Mouse (Mus musculus) hindlimb bud, embryonic 11.5 days (tissue): ENCODE data around the gene Prr12.
"Not testable (repeated sequence)": the region's sequence is repeated elsewhere in the genome, so short reads cannot be mapped to it uniquely, and the experiment has no call there.

ENCODE experiments used
- DNase-seq: peaks from one replicate; pipeline ENCODE4 v3.0.0-alpha.2; 2012; ENCODE audit warnings: low read depth, low spot score; ENCODE audit errors: extremely low spot score

Prr12 gene

DNA sequence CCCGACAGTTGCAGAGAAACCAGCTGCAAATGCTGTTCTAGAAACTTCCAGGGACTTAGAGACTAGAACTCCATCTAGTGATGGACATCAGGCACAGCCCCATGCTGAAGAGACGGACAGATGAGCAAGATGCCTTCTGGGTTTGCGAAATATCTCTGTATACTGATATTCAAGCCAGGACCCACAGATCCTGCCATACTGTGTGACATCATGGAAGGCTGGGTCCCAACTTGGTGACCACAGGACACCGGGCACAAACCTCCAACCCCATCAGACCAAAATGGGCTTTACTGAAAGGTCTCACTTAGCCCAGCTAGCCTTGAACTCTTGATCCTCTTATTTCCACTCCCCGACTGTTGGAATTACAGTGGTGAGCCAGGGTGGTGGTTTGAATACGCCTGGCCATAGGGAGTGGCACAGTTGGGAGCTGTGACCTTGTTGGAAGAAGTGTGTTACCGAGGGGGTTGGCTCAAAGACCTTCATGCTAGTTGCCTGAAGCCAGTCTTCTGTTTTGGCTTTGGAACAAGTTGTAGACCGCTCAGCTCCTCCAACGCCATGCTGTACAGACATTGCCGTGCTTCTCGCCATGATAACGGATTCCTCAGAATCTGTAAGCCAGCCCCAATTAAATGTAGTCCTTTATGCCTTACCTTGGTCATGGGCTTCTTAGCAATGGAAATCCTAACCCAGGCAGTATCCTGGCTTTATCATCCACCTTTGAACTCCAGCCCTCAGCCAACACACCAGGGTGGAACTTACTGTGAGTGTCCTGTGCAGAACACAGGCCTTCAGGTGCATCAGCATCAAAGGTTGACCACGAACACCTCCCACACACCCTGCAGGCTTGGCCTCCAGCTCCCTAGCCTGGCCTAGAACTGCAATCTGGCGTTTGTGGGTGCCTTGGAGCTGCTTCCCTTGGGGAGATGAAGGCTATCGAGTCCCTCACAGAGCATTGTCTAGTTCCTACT is 28.1 kb downstream of the Prr12 start:
- DNase-seq, result no peak

DNA sequence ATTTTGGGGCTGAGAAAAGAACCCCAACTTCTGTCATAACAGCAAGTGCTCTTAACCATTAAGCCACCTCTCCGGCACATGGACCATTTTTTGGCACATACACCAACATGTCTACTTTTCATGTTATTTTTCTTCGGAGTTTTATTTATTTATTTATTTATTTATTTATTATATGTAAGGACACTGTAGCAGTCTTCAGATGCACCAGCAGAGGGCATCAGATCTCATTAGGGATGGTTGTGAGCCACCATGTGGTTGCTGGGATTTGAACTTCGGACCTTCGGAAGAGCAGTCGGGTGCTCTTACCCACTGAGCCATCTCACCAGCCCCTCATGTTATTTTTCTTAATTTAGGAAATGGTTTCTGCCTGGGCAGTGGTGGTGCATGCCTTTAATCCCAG is 29.0 kb downstream of the Prr12 start:
- not testable (repeated sequence) for DNase-seq

DNA sequence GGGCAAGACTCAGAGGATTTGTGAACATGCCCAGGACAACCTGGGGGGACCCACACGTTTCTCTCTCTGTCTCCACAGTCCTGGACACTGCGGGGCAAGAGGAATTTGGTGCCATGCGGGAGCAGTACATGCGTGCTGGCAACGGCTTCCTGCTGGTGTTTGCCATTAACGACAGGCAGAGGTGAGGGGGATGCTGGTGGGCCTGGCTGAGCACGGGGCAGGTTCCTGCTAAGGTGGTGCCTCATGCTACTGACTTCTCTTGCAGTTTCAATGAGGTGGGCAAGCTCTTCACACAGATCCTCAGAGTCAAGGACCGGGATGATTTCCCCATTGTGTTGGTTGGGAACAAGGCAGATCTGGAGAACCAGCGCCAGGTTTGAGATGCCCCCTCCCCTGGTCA is 32.5 kb downstream of the Prr12 start:
- DNase-seq, result no peak

DNA sequence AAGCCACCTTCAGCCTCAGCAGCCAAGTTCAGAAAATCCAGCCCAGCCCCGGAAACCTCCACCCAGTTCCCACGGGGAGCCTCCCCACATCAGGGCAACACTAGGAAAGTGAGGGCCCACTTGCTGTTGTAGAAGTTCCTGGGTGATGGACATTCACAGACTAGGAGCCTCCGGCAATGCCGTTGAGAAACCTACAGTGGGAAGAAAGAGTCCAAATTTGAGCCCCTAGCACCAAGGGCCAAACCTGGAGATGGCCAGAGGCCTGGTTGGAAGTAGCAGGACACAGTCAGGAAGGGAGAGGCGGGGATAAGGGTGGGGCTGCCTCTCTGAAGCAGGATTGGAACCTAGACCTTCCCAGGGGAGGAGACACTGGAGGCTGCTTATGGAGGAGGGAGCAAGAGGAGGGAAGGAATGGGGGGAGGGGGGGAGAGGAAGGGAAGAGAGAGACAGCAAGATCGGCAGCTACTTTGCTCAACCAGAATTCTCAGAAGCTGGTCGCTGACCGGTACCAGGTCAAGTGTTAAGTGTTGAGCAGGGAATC is 33.6 kb downstream of the Prr12 start:
- no peak for DNase-seq

DNA sequence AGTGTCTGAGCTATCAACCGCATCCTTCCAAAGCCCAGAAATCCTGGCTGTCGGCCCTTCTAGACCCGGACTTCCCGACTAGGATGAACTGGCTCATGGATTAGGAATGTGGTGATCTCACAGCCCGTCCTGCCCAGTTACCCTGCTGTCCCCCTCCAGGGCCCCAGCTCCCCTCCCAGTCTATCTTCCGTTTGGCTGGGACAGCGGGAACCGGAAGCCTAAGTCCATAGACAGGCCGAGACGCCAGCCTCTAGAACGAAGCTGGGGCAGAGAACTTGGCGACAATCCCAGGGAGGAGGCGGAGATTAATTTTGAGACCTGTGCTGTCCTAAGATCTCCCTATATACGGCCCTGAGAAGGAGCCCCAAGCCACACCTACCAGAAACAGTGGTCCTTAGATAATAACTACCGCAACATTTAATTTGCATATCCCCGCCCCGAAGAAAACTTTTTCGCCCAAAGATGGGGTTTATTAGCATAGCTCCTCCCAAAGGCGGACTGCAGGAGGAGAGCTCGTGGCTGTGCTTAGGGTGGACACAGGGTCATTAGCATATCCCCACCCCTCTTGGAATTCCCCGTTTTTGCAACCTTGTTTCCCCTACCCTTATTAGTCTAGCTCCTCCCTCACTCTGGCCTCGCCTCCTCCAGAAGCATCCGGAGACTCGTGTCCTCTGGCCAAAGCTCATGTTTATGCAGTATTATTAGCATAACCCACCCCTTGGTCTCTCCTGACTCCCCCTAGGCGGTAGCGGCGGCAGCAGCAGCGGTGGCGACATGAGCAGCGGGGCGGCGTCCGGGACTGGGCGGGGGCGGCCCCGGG is 35.2 kb downstream of the Prr12 start, which contains the start of gene Rras:
Gene Rras (plus strand): TSS at position 720 of the 820 bp plus-strand sequence.
- peak; percentile 95 for DNase-seq

DNA sequence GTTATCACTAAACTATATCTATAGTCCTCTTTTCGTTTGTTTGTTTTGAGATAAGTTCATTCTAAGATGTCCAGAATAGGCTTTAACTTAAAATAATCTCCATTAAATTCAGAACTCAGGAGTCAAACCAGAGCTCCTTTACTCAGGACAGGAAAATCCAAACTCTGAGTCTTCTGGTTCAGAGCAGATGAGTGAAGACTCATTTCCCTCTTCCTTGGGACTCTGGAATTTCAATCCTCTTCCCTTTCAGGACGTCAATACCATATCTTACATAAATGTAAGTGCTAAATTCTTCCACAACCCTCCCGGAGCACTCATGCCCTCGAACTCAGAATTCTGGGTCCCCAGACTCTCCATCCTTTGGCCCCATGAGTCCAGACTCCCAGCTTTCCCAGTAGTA is 35.9 kb downstream of the Prr12 start:
- no peak for DNase-seq

DNA sequence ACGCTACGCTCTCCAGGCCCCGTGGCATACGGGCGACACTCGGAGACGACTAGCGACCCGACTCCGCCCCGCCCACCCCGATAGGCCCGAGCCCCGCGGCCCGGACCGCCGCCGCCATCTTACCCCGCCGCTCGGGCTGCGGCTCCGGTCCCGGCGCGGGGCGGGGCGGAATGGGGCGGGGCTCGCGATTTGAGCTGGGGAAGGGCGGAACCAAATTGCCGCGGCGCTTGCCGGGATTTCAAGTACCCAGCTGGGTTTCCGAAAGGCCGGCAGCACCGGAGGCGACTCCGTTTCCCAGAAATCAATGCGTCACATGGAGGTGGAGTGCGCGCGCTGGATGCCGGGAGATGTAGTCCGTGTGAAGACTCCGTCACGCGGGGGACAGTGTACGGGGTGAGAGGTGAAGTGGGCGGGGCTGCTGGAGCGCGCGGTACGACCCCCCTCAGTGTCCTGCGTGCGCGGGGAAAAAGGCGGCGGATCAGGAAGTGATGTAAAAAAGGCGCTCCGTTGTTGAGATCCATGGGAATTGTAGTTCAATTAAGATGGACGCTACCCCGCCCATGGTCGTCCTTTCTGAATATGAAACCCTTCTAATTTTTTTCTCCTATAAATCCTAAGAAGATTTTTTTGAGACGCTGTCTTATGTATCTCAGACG is 36.6 kb downstream of the Prr12 start, which contains the start of gene Scaf1:
Gene Scaf1 (minus strand): TSS at position 407 of the 656 bp plus-strand sequence.
- peak; percentile 89 for DNase-seq

DNA sequence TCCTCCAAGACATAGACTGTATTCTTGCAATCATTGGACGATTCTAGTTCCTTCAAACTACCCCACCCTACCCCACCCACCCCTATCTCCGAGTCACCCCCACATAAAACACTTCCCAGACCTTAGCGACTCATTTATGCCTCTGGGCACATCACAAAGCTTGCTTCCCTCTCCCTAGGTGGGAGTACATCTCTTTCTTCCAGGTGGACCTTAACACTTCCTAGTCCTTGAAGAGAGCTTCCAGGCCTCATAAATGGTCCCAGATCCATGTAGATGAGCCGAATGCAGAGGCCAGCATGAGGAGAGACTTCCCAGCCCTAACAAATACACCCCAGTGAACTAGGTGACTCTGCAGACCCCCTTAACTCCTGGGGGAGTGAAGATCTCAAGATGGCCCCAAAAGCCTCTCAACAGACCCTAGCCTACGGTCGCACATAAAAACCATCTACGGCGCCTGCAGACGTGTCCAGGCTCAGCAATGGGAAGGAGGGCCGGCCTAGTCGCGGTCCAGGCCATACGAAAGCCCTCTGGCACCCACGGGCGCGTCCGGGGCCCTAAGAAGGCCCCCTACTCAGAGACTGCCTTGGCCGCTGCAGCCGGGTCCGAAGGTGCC is 37.2 kb downstream of the Prr12 start:
- no peak for DNase-seq

DNA sequence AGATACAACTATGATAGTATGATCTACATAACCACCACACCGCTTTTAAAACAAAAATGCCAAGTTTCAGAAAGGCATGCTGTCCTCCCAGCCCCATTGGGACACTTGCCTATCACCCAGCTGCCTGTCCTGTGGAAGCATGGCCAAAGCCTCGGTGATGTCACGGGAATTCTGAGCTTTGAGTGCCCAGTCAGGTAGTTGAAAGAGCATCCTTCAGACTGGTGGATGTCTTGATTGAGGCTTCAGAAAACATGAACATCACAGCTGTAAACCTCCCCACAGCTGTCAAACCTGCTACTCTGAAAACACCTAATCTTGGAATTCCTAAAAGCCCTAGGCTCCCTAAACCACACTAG is 38.6 kb downstream of the Prr12 start:
- DNase-seq, result no peak

DNA sequence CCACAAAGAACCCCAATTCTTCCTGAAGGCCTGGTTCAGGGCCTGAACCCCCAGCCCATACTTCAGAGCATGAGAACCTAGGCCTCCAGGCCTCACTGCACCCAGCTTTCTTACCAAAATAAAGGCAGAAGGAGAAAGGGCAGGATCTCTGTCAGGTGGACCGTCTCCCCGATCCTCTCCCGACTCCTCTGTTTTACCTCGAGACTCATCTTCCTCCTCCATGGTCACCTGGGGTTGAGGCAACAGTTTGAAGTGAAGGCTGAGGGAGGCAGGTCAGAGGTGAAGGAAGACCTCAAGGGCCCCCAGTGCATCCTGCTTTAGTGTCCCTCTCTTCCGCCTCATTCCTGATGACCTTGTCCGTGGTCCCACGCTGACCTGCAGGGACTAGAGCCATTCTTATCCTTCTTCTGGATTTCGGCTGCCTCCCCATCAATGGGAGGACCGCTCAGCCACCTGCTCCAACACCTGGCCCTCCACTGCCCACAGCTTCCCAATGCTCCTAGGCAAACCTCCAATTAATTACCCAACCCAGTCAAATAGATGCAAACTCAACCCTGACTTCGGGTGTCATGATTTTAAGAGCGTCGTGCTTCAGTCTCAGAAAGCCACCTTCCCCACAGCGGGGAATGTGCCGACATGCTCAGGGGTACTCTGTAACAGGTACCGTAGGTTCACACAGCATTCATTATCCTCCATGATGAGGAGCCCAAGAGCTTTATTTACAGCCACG is 39.1 kb downstream of the Prr12 start:
- no peak for DNase-seq

DNA sequence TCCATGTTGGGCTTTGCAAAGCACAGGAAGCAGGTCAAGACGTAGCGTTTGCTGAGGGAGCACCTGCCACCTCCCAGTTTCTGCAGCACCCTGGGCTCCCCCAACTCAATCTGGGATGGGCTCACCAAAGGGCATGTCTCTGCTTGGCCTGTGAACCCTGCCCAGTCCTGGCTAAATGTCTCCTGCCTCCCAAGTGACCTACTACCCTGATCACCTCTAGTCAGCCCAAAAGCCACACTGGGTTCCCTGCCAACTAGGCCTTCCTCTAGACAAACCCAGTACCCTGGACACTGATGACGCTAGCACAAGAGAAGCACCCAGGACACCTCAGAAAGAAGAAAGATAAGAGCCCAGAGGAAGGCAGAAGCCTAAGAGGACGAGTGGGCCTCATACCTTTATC is 39.9 kb downstream of the Prr12 start:
- DNase-seq, result no peak

DNA sequence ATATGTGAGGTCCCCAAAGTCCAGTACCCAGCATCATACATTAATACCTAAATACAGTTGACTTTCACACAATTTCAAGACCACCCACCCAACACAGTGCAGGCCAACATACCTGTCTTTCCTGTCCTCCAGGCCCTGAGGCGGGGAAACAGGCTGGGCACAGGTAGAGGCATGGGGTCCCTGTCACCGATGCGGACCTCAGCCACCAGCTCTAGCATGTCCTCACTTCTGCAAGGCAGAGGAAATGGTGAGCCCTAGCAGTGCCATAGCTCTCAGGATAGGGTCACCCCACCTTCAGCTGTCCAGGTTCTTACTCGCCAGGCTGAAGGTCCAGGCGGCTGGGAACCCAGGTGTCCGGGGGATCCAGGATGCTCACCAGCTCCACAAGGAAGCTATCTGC is 40.7 kb downstream of the Prr12 start:
- no peak for DNase-seq

DNA sequence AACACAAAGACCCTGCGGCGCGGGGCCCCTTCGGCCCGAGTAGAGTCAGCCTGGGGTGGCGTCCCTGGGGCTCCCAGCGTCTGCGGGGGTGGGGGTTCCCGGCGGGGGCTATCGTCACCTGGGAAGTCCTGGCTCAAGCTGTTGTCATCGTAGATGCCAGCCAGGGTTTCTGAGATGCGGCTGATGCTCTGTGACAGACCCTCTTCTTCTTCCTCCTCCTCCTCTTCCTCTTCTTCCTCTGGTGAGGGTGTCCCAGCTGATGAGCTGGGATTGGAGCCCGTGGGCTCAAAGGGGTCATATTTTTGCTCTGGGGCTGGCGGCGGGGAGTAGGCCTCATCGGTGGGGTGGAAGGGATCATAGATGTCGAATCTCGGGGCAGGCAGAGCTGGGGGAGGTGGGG is 44.3 kb downstream of the Prr12 start:
- DNase-seq, result no peak

DNA sequence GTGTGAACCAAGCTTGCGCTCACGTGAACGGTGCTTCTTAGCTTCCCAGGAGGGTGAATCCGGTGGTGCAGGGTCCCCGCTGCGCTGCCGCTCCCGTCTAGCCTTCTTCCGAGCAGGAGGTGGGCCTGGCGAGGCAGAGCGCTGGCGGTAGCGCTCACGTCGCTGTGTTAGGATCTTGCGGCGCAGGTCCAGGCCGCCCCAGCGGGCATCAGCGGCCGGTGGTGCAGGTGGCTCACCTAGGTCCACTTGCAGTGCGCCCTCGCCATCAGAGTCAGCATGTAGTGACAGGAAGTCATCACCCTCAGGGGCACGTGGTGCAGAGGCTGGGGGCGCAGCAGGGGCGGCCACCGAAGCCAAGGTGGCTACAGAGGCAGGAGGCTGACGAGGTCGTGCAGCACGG is 44.8 kb downstream of the Prr12 start:
- no peak for DNase-seq

DNA sequence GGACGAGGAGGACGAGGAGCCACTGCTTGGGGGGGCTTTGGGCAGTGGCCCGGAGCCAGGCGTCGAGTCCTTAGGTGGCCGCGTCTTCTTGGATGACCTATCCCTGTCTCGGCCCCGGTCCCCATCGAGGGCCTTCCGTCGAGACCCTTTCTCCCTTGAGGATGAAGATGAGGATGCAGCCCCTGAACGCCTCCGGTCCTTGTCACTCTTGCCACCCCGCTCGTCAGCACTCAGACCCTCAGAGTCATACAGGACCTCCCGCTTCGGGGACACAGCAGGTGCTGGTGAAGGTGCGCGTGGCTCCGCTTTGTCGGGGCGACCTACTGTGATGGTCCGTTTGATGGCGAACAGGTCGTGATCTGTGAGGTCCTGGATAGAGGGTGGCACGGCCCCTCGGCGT is 45.5 kb downstream of the Prr12 start:
- no peak for DNase-seq

DNA sequence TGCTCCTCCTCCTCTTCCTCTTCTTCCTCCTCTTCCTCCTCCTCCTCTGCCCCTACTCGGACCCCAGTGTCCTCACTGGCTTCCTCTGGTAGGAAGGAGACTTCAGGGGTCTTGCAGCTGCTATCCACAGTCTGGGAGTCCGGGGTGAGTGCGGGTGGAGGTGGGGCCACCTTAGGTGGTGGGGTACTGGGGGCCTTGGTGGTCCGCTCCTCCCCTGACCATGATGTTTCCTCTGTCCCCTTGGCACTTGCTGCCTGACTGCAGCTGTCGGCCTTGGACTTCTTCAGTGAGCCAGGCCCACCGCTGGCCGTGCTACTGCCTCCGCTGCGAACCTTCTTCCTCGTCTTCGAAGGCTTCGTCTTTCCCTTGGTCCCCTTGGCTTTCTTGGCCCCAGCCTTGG is 46.2 kb downstream of the Prr12 start:
- DNase-seq, result no peak

DNA sequence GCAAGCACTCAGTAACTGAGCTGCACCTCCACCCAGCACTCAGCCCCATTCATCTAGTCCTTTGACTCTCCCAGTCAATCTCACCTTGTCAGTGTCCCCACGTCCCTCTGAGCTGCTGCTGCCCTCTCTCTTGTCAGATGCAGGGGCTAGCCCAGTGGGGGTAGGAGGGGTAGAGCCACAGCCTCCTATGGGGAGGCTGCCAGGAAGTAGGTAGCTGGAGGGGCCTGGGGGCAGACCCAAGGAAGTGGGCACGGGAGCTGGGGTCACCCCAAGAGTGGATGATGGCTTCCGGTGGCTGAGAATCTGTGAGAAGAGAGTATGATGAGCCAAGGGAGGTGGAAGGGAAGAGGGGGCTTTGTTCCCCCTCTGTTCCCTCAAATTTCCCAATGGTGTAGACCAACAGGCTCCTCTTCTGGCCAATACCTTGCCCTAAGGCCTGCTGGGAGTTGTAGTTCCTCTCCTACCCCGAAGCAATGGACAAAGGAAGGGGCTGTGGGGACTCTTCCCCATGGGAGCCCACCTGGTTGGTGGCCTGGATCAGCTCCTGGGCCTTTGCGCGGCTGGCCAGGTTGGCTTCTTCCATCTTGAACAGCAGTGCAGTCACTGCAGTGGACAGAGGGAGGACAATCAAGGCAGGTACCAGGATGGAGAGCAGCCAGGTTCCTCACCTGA is 47.2 kb downstream of the Prr12 start:
- DNase-seq, result no peak

DNA sequence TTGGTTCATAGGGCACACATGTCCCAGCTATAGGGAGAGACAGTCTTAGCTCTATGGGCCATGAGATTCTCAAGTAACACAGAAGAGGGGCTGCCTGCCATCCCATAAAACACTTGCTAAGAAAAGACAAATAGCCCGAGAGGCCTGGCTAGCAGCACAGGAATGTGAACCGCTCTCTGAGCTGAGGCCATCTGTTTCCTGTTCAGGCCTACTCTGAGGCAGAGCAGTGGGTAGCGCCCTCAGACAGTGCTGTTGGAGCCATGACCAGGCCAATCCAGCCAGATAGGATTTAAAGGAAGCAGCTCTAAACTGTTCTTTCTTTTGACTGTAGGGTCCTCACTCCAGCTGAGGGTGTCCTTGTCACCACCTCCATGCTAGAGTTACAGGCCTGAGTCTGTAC is 48.1 kb downstream of the Prr12 start:
- no peak for DNase-seq

DNA sequence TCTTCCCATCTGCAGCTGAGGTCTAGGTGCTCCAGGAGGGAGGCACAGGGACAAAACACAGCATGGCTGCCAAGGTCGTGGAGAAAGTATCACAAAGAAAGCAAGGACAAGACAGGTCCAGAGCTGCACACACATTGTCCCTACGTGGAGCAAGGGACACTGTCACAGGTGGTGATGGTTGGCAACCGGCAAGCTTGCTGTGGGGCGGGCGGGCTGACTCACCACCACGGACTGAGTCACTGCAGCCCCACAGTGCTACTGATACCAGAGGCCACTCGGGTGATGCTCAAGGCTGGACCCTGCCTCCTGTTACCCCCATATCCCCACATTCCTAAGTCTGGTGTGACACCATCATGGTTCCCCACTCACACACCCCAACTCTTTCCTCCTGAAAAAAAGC is 50.2 kb downstream of the Prr12 start:
- DNase-seq, result no peak
